Mouse (Mus musculus): ENCODE measurements around the gene Tpo.

Tpo gene

DNA sequence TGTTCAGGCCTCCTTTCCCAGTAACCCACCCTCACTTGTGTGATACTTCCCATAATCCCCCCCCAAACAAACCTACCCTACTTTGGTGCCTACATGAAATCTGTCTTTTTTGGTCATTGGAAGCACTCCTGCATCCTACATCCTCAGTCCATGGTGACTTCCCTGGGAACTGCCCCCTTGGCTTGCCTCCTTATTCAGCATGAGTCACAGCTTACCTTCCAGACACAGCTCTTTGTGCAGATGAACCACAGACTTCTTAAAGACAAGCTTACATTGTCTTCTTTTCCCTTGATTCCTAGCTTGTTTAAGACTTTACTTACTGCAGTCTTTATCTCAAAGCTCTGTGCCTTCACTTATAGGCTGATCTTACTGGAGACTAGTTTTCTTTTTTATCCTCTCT is 112.0 kb downstream of the Tpo start:
- DNase-seq (ENCODE audit: low read depth, low spot score): no peak

GRCm38 (mm10) chr12:30017131-30017530 is 115.3 kb downstream of the Tpo start:
- no peak for DNase-seq (ENCODE audit: low read depth, low spot score)

GRCm38 (mm10) chr12:30015501-30015900 is 116.9 kb downstream of the Tpo start:
- no peak for DNase-seq (ENCODE audit: low read depth, low spot score)

GRCm38 (mm10) chr12:30008741-30009140 is 123.7 kb downstream of the Tpo start:
- DNase-seq (ENCODE audit: low read depth, low spot score): no peak

- DNase-seq (ENCODE audit: low read depth, low spot score): no peak
These were observed 125.8 kb downstream of the Tpo start for GRCm38 (mm10) chr12:30006586-30006985.

All from CD4-positive, CD25-positive, alpha-beta regulatory T cell, adult 2 months (primary cell).